Mouse (Mus musculus) hindbrain, embryonic 11.5 days (tissue): ENCODE measurements around the gene Serpinb6c. TPM values are rescaled to one million over a fixed set of nuclear protein-coding genes. Genes with fewer than 3 reads are reported as not detected.

ENCODE experiments used
- ATAC-seq: fragments of 200-750 bp; cut with Nextera tagmentation; 2 replicates; pipeline ENCODE4 v1.8.0; 2017; ENCODE audit warnings: mild to moderate bottlenecking, moderate TSS enrichment, moderate library complexity; ENCODE audit not compliant: low FRiP score
- DNase-seq: peaks from one replicate; pipeline ENCODE4 v3.0.0-alpha.2; 2015; ENCODE audit warnings: low spot score
- H3K27ac ChIP-seq: fragments of 300-500 bp; sonication (generic); 2 replicates; pipeline ENCODE4 v1.5.1; 2014; ENCODE audit warnings: mild to moderate bottlenecking, low read depth, low read length
- H3K27me3 ChIP-seq: fragments of 300-500 bp; sonication (generic); 2 replicates; pipeline ENCODE4 v1.6.1; 2014; ENCODE audit warnings: mild to moderate bottlenecking, low read length, moderate library complexity, mixed read lengths; ENCODE audit not compliant: control insufficient read depth, insufficient read depth
- H3K36me3 ChIP-seq: fragments of 300-500 bp; sonication (generic); 2 replicates; pipeline ENCODE4 v1.6.1; 2014; ENCODE audit warnings: mild to moderate bottlenecking, low read length, moderate library complexity, mixed read lengths; ENCODE audit not compliant: control insufficient read depth, insufficient read depth
- H3K4me1 ChIP-seq: fragments of 300-500 bp; sonication (generic); replicated peaks from 2 replicates; pipeline ENCODE4 v1.6.1; 2014; ENCODE audit warnings: low read length, mixed read lengths; ENCODE audit not compliant: control insufficient read depth, insufficient read depth
- H3K4me2 ChIP-seq: fragments of 300-500 bp; sonication (generic); replicated peaks from 2 replicates; pipeline ENCODE4 v1.6.1; 2014; ENCODE audit warnings: mild to moderate bottlenecking, low read depth, low read length
- H3K4me3 ChIP-seq: fragments of 300-500 bp; sonication (generic); 2 replicates; pipeline ENCODE4 v1.5.1; 2014; ENCODE audit warnings: low read depth, low read length
- H3K9ac ChIP-seq: fragments of 300-500 bp; sonication (generic); 2 replicates; pipeline ENCODE4 v1.6.1; 2014; ENCODE audit warnings: low read depth, low read length
- H3K9me3 ChIP-seq: fragments of 300-500 bp; sonication (generic); 2 replicates; pipeline ENCODE4 v1.6.1; 2016; ENCODE audit warnings: low read length; ENCODE audit not compliant: control insufficient read depth
- WGBS: fragments of 180-500 bp; shearing (Covaris S2); extraction: QIAGEN DNeasy Blood & Tissue Kit; methylation state at CpG from one replicate; pipeline ENCODE4 v1.1.7; 2014; 5-methylcytosine and 5-hydroxymethylcytosine counted together
- polyA plus RNA-seq: library from polyadenylated mRNA; unstranded; fragments of >200 nt; fragmentation: Nextera tagmentation; extraction: Ambion mirVana; gene quantifications from 2 replicates; pipeline ENCODE4 v1.2.1, GENCODE M21; 2014

Gene Serpinb6c
- polyA plus RNA-seq, 1 experiment from 2014 or later, result not detected

GRCm38 (mm10) chr13:33935465-33936181 lies 30.1 kb upstream of the Serpinb6c start:
- no peaks in the 10 kb centered on the region for H3K36me3 ChIP-seq
- H3K4me3 ChIP-seq, result peak overlapping the region; percentile 52
- ATAC-seq (peak; percentile 91), DNase-seq (peak; percentile 67)
- H3K27me3 ChIP-seq, result no peaks in the 10 kb centered on the region
- peak overlapping the region; percentile 66 for H3K9ac ChIP-seq
- H3K4me2 ChIP-seq, result peak overlapping the region; percentile 87
- no peak overlapping the region for H3K27ac ChIP-seq
- under 1% methylated on average over 40 of the region's 44 CpGs for WGBS
- H3K9me3 ChIP-seq, result no peaks in the 10 kb centered on the region
- no peaks in the 10 kb centered on the region for H3K4me1 ChIP-seq

DNA sequence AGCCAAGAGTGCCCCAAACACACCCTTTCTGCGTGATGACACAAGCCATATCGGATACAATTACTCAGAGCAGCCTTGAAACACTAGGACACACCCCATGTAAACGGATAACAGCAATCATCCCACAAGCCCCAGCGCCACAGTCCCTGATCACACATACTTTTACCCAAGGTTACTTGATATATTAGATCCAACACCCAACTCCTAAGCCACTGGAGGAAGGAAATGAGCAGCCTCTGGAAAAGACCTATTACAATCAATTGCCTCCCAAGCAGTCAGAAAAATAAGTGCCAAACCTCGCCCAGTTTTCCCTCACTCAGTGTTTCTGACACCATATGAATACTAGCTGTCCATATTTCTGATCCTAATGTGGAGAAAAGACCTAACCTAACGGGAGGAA lies 29.2 kb upstream of the Serpinb6c start:
- H3K27me3 ChIP-seq, result no peaks in the 10 kb centered on the region
- no peak for ATAC-seq
- no peak overlapping the region for H3K27ac ChIP-seq
- H3K9me3 ChIP-seq, result no peaks in the 10 kb centered on the region
- no peaks in the 10 kb centered on the region for H3K36me3 ChIP-seq
- 73% methylated on average over 6 of the region's 6 CpGs for WGBS
- H3K4me3 ChIP-seq, result no peak overlapping the region
- no peak overlapping the region for H3K4me2 ChIP-seq
- no peaks in the 10 kb centered on the region for H3K4me1 ChIP-seq
- H3K9ac ChIP-seq, result no peak overlapping the region
- peak; percentile 1 for DNase-seq

DNA sequence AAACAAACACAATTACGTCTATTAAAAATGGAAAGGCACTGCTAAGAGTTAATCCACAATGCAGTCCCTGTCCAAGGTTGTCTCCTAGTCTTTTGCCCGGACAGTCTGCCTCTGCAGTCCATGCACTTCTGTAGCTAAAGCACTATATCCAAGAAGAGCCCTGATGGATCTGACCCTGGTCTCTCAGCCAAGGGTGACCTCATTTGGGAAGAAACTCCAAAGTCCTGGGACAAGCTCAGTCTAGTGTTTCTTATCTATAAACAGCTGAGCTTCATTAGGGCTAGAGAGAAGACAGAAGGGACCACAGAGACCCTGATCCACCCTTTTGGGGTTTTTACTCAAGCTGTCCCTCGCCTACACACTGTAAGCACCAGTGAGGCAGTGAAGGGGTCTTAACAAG lies 25.4 kb upstream of the Serpinb6c start:
- Histone ChIP-seq H3K9me3 (no peaks in the 10 kb centered on the region), H3K4me1 (no peaks in the 10 kb centered on the region), H3K27me3 (no peaks in the 10 kb centered on the region), H3K9ac (no peak overlapping the region), H3K36me3 (no peaks in the 10 kb centered on the region), H3K4me2 (no peak overlapping the region), H3K27ac (no peak overlapping the region), H3K4me3 (no peak overlapping the region)
- 87% methylated on average over 3 of the region's 3 CpGs for WGBS
- no peak for DNase-seq
- ATAC-seq, result no peak

DNA sequence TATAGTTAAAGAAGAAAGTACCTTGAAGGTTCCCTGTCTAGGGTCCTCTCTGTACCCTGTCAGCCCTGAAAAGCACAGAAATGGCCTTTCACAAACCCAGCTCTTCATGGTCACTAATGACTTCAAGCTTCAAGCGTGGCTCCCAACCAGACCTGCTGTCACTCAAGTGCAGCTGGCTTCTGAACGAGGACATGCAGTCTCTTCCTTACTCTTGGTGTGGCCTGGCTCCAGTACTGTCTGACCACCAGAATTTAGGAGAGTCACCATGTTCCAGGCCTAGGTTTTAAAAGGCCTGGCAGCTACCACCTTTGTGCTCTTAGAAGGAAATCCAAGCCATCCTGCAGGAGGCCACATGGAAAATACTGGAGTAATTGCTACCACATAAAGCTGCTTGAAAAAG lies 24.8 kb upstream of the Serpinb6c start:
- Histone ChIP-seq H3K4me2 (no peak overlapping the region), H3K27me3 (no peaks in the 10 kb centered on the region), H3K9ac (no peak overlapping the region), H3K4me3 (no peak overlapping the region), H3K27ac (no peak overlapping the region), H3K4me1 (no peaks in the 10 kb centered on the region), H3K9me3 (no peaks in the 10 kb centered on the region), H3K36me3 (no peaks in the 10 kb centered on the region)
- WGBS, result 72% methylated on average over 2 of the region's 2 CpGs
- DNase-seq, result no peak
- no peak for ATAC-seq

- Histone ChIP-seq H3K9ac (no peak overlapping the region), H3K27me3 (no peaks in the 10 kb centered on the region), H3K27ac (no peak overlapping the region), H3K36me3 (peaks cover 3% of the 10 kb centered on the region; the same call in 1 of the 2 replicates), H3K4me1 (no peaks in the 10 kb centered on the region), H3K4me3 (no peak overlapping the region), H3K4me2 (no peak overlapping the region), H3K9me3 (no peaks in the 10 kb centered on the region)
- DNase-seq (no peak), ATAC-seq (no peak)
- 95% methylated on average over 5 of the region's 5 CpGs for WGBS
Observed at GRCm38 (mm10) chr13:33921699-33922098, 16.2 kb upstream of the Serpinb6c start.

DNA sequence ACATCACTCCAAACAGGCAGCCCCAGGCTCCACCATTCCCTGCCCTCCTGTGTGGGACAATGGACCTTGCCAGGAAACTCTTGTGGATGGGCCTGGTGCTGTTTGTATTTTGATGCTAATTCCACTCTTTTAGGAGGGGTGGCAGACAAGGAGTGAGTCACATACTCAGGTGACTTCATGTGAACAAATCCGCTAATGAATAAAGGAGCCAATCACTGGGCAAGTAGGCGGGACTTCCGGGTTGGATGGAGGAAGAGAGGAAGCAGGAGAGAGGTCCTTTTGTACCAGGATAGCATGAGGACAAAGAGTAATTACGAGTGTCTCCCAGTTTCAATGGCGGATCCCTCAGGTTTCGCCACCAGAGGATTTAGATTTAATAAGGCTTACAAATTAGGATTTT lies 15.5 kb upstream of the Serpinb6c start:
- WGBS, result 87% methylated on average over 6 of the region's 6 CpGs
- no peak overlapping the region for H3K4me2 ChIP-seq
- H3K9me3 ChIP-seq, result no peaks in the 10 kb centered on the region
- peaks cover 3% of the 10 kb centered on the region; the same call in 1 of the 2 replicates for H3K36me3 ChIP-seq
- ATAC-seq (no peak), DNase-seq (no peak)
- no peaks in the 10 kb centered on the region for H3K4me1 ChIP-seq
- no peak overlapping the region for H3K4me3 ChIP-seq
- H3K27ac ChIP-seq, result no peak overlapping the region
- no peaks in the 10 kb centered on the region for H3K27me3 ChIP-seq
- no peak overlapping the region for H3K9ac ChIP-seq

GRCm38 (mm10) chr13:33906821-33907220 lies 1.3 kb upstream of the Serpinb6c start:
- H3K9ac ChIP-seq, result no peak overlapping the region
- H3K9me3 ChIP-seq, result no peaks in the 10 kb centered on the region
- no peak overlapping the region for H3K27ac ChIP-seq
- H3K4me1 ChIP-seq, result no peaks in the 10 kb centered on the region
- WGBS, result 75% methylated on average over 3 of the region's 3 CpGs
- no peaks in the 10 kb centered on the region for H3K27me3 ChIP-seq
- ATAC-seq, result no peak
- H3K4me3 ChIP-seq, result no peak overlapping the region
- no peaks in the 10 kb centered on the region for H3K36me3 ChIP-seq
- DNase-seq, result no peak
- no peak overlapping the region for H3K4me2 ChIP-seq

- no peaks in the 10 kb centered on the region for H3K9me3 ChIP-seq
- 90% methylated on average over 2 of the region's 2 CpGs for WGBS
Observed at GRCm38 (mm10) chr13:33903290-33903689, 2.2 kb downstream of the Serpinb6c start.

DNA sequence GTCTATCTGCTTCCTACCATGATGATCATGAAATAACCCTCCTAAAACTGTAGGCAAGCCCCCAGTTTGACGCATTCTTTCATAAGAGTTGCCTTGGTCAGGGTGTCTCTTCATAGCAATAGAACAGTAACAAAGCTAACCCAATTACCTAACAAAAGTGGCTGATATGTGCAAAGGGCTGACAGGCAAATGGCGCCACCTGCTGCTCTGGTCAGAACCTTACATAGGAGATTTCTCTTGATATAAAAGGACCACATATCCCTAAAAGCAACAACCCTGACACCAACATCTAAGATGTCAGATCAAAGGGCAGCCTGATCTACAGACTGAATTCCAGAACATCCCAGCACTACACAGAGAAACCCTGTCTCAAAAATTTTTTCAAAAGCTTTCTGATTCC lies 11.3 kb downstream of the Serpinb6c start:
- Histone ChIP-seq H3K27me3 (no peaks in the 10 kb centered on the region), H3K9me3 (no peaks in the 10 kb centered on the region), H3K4me1 (no peaks in the 10 kb centered on the region), H3K4me3 (no peak overlapping the region), H3K27ac (no peak overlapping the region), H3K9ac (no peak overlapping the region), H3K36me3 (no peaks in the 10 kb centered on the region), H3K4me2 (no peak overlapping the region)
- ATAC-seq (no peak), DNase-seq (peak; percentile 39)
- 47% methylated on average over 2 of the region's 2 CpGs for WGBS

More at GRCm38 (mm10) chr13:33903290-33903689, 2.2 kb downstream of the Serpinb6c start:
- no peak overlapping the region for H3K4me3 ChIP-seq
- no peak overlapping the region for H3K9ac ChIP-seq
- H3K4me2 ChIP-seq, result no peak overlapping the region
- no peaks in the 10 kb centered on the region for H3K36me3 ChIP-seq
- ATAC-seq (no peak), DNase-seq (no peak)
- no peak overlapping the region for H3K27ac ChIP-seq
- no peaks in the 10 kb centered on the region for H3K4me1 ChIP-seq
- H3K27me3 ChIP-seq, result no peaks in the 10 kb centered on the region
